Mouse (Mus musculus) spleen, adult 2 months (tissue): Measurements from ENCODE around the gene Atxn10.

ENCODE experiments used
- CTCF ChIP-seq: fragments of 200-500 bp; IDR thresholded peaks from 2 replicates; pipeline ENCODE4 v1.5.1; 2011; ENCODE audit warnings: mild to moderate bottlenecking, inconsistent platforms; ENCODE audit not compliant: insufficient read depth, insufficient read length, insufficient replicate concordance; ENCODE audit errors: extremely low read depth
- POLR2A ChIP-seq: fragments of 200-500 bp; IDR thresholded peaks from 2 replicates; pipeline ENCODE4 v1.6.1; 2011; ENCODE audit warnings: low read depth, low read length, inconsistent platforms

DNA sequence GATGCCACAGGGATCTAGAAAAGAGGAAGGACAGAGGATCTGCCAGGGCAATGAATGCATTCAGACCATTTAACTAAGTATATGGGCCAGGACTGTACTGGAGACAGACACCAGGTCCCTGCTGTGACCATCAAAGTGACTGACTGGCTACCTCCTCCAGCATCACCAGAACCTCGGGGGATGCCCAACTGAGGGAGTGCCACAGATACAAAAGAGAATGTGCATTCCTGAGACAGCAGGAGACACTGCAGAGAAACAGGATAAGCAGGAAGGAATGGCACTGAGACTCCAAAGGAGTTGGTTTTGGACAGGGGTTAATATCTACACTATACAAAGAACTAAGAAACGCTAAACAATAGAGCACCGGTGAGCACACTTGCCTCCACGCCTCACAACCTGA lies 32.8 kb upstream of the Atxn10 start:
- no peak for TF ChIP-seq CTCF
- no peak for TF ChIP-seq POLR2A
